Mouse (Mus musculus) erythroblast, embryonic 14.5 days (primary cell): ENCODE data around the gene Acot12. TPM values are rescaled to one million over a fixed set of nuclear protein-coding genes. Genes with fewer than 3 reads are reported as not detected.
"Not testable (repeated sequence)": the region's sequence is repeated elsewhere in the genome, so short reads cannot be mapped to it uniquely, and the experiment has no call there.

ENCODE experiments used
- H3K27me3 ChIP-seq: 2 replicates; pipeline ENCODE4 v1.6.1; 2012; ENCODE audit warnings: inconsistent platforms; ENCODE audit not compliant: control insufficient read depth
- H3K36me3 ChIP-seq: 2 replicates; pipeline ENCODE4 v1.6.1; 2012; ENCODE audit warnings: mild to moderate bottlenecking, inconsistent platforms; ENCODE audit not compliant: control insufficient read depth
- H3K4me1 ChIP-seq: 2 replicates; pipeline ENCODE4 v1.6.1; 2012; ENCODE audit warnings: inconsistent platforms; ENCODE audit not compliant: control insufficient read depth
- H3K4me3 ChIP-seq: replicated peaks from 2 replicates; pipeline ENCODE3; 2012; ENCODE audit warnings: moderate library complexity, mild to moderate bottlenecking, inconsistent platforms
- H3K9me3 ChIP-seq: 2 replicates; pipeline ENCODE4 v1.6.1; 2012; ENCODE audit warnings: low read length, inconsistent platforms, mixed read lengths; ENCODE audit not compliant: control insufficient read depth
- GATA1 ChIP-seq: IDR thresholded peaks from 2 replicates; pipeline ENCODE4 v1.6.1; 2012; ENCODE audit warnings: low read length, inconsistent platforms, mixed read lengths
- TAL1 ChIP-seq: IDR thresholded peaks from 3 replicates; pipeline ENCODE4 v1.6.1; 2012; ENCODE audit warnings: low read length, inconsistent platforms, mixed read lengths
- polyA plus RNA-seq: library from polyadenylated mRNA; stranded (reverse); fragments of >175 nt; gene quantifications from 2 replicates; pipeline ENCODE4 v1.2.3, GENCODE M21; 2012

The Acot12 gene
- polyA plus RNA-seq, 1 experiment, result not detected

GRCm38 (mm10) chr13:91756230-91756629 is 14.9 kb downstream of the Acot12 start:
- no peaks in the 10 kb centered on the region for H3K9me3 ChIP-seq
- H3K36me3 ChIP-seq, result no peaks in the 10 kb centered on the region
- no peaks in the 10 kb centered on the region for H3K4me1 ChIP-seq
- TF ChIP-seq GATA1 (no peak), TAL1 (no peak)
- no peak overlapping the region for H3K4me3 ChIP-seq
- H3K27me3 ChIP-seq, result no peaks in the 10 kb centered on the region

- Histone ChIP-seq H3K36me3 (no peaks in the 10 kb centered on the region), H3K4me1 (no peaks in the 10 kb centered on the region), H3K9me3 (no peaks in the 10 kb centered on the region), H3K4me3 (no peak overlapping the region), H3K27me3 (no peaks in the 10 kb centered on the region)
- no peak for TF ChIP-seq TAL1
- no peak for TF ChIP-seq GATA1
Measured at GRCm38 (mm10) chr13:91758316-91759048, 17.2 kb downstream of the Acot12 start.

GRCm38 (mm10) chr13:91759791-91760190 is 18.5 kb downstream of the Acot12 start:
- Histone ChIP-seq H3K4me1 (no peaks in the 10 kb centered on the region), H3K9me3 (no peaks in the 10 kb centered on the region)
- TF ChIP-seq TAL1, result no peak
- TF ChIP-seq GATA1, result no peak

DNA sequence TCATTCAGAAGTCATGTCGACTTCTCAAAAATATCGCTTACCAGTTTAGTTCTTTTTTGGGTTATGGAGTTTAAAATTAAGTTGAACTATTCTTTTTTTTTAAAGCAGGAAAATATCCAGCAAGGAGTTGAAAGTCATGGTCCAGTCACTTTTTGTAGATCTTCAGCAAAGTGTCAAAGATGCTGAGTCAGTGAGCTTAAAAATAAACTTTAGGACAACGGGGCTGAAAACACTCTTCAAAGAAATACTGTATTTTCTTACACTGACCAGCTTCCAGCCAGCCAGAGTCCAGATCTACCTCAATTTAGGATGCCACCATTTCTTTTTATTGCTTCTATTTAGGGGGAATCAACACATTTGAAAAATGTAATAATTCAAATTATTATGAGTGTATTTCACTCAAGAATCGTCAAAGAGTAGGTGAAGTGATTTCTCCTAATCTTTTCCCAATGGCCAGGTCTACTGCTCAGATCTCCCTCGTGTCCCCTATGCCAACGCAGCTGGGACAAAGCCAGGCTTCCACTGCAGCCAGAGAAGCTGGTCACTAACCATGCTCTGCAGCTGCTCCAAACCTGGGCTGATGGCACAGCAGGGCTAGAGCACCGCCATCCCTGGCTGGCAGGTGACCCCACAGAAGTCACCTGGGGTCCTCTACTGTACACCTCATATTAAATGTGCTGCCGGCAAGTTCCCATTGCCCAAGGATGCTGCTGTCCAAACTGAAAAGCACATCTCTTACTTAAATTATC is 19.2 kb downstream of the Acot12 start:
- no peaks in the 10 kb centered on the region for H3K9me3 ChIP-seq
- TF ChIP-seq TAL1 (no peak), GATA1 (no peak)
- no peaks in the 10 kb centered on the region for H3K27me3 ChIP-seq
- no peaks in the 10 kb centered on the region for H3K36me3 ChIP-seq
- no peak overlapping the region for H3K4me3 ChIP-seq
- H3K4me1 ChIP-seq, result no peaks in the 10 kb centered on the region

More at GRCm38 (mm10) chr13:91759791-91760190, 18.5 kb downstream of the Acot12 start:
- Histone ChIP-seq H3K4me3 (no peak overlapping the region), H3K36me3 (no peaks in the 10 kb centered on the region), H3K27me3 (no peaks in the 10 kb centered on the region)

DNA sequence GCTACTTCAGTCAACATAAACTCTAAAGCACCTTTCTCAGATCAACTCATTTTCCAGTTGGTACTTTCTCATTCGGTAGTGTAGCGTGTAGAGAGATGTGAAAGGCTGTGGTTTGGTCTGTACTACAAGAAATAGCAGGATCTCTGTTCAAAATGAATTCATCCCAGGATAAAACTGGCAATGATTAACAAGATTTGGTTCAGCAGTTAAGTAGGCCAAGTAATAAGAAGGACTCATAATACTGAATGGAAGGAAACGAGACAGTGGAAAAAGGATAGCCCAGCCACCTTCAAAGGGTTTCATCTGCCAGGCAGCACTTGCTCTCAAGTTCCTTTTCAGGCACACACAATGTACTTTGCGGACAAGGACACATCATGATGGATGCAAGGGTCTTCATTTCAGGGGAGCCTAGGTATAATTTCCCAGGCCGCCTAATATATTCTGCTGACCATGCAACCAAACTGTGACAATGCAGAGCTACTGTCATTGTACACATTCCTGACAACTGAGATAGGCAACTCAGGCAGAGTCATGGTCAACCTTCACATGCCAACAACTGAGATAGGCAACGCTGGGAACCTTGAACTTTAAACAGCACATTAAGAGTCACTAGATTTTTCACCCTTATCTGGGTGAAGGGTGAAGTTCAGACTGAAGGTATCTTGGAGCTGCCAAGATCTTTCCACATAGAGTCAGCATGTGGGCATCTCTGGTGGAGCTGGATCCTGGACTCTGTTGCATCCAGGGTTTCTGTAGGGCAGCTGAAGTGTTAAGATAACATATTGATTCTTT is 20.5 kb downstream of the Acot12 start:
- Histone ChIP-seq H3K36me3 (no peaks in the 10 kb centered on the region), H3K27me3 (no peaks in the 10 kb centered on the region)
- no peak for TF ChIP-seq GATA1
- no peak for TF ChIP-seq TAL1

DNA sequence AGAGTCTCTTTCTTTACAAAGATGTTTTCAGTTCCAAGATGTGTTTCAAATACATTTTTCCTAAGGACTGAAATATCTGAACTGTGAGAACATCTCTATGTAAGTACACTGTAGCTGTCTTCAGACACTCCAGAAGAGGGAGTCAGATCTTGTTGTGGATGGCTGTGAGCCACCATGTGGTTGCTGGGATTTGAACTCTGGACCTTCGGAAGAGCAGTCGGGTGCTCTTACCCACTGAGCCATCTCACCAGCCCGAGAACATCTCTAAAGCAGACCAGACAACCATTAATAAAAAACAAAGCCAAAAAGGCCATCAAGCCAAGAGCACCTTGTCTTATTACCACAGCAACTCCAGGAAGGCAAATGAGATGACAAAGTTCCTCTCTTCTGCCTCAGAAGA is 22.3 kb downstream of the Acot12 start:
- H3K27me3 ChIP-seq, H3K4me1 ChIP-seq, H3K36me3 ChIP-seq, H3K4me3 ChIP-seq, H3K9me3 ChIP-seq: not testable (repeated sequence)

More for the DNA sequence above, 20.5 kb downstream of the Acot12 start:
- Histone ChIP-seq H3K4me1 (no peaks in the 10 kb centered on the region), H3K9me3 (no peaks in the 10 kb centered on the region), H3K4me3 (no peak overlapping the region)

- no peaks in the 10 kb centered on the region for H3K9me3 ChIP-seq
- H3K4me1 ChIP-seq, result no peaks in the 10 kb centered on the region
- TF ChIP-seq TAL1 (no peak), GATA1 (no peak)
- H3K36me3 ChIP-seq, result no peaks in the 10 kb centered on the region; the same call in 1 of the 2 replicates
- no peaks in the 10 kb centered on the region for H3K27me3 ChIP-seq
- no peak overlapping the region for H3K4me3 ChIP-seq
Measured at GRCm38 (mm10) chr13:91765627-91766026, 24.3 kb downstream of the Acot12 start.

- no peak for TF ChIP-seq GATA1
- TF ChIP-seq TAL1, result no peak
- no peaks in the 10 kb centered on the region for H3K4me1 ChIP-seq
- no peaks in the 10 kb centered on the region for H3K27me3 ChIP-seq
- H3K36me3 ChIP-seq, result no peaks in the 10 kb centered on the region; the same call in 1 of the 2 replicates
- H3K9me3 ChIP-seq, result no peaks in the 10 kb centered on the region
- H3K4me3 ChIP-seq, result no peak overlapping the region
Measured at GRCm38 (mm10) chr13:91768683-91769651, 27.7 kb downstream of the Acot12 start.
